Mouse (Mus musculus): Measurements from ENCODE around the gene Tmem185b.

- TF ChIP-seq POLR2A (IDR thresholded peaks at IDR 0.05; ENCODE audit: insufficient read length, low read depth) (no peak), POLR2AphosphoS2 (IDR thresholded peaks at IDR 0.05; ENCODE audit: insufficient read length, low read depth) (no peak), USF1 (IDR thresholded peaks at IDR 0.05; ENCODE audit: low read depth) (no peak), CEBPB (IDR thresholded peaks at IDR 0.05; ENCODE audit: insufficient read depth, poor library complexity, severe bottlenecking) (no peak), MAX (IDR thresholded peaks at IDR 0.05; ENCODE audit: low read depth) (no peak), SRF (IDR thresholded peaks at IDR 0.05; ENCODE audit: control insufficient read depth, insufficient read length, low read depth) (no peak), REST (IDR thresholded peaks at IDR 0.05; ENCODE audit: insufficient read depth, insufficient read length) (no peak), TCF12 (IDR thresholded peaks at IDR 0.05; ENCODE audit: insufficient read depth, poor library complexity, severe bottlenecking) (no peak), TCF3 (IDR thresholded peaks at IDR 0.05; ENCODE audit: insufficient read length, low read depth) (no peak), MYOD1 (IDR thresholded peaks at IDR 0.05; ENCODE audit: control insufficient read depth in 1 of 3, insufficient read length in 2 of 3, low read depth in 2 of 3) (no peak), E2F4 (IDR thresholded peaks at IDR 0.05; ENCODE audit: insufficient read depth) (no peak), MYOG (IDR thresholded peaks at IDR 0.05; ENCODE audit: control insufficient read depth in 1 of 3, insufficient read depth in 1 of 3, insufficient read length in 2 of 3, low read depth in 2 of 3) (no peak)
Observed at GRCm38 (mm10) chr1:119492097-119492496, 33.9 kb upstream of the Tmem185b start.
